Mouse (Mus musculus) c-Kit-positive CD71-negative TER-119-negative erythroid progenitor cells, embryonic 14.5 days (primary cell): ENCODE results near the gene Epn1.
A peak's percentile ranks its signal among the peaks of the same experiment; 100 is the strongest.
"Not testable (repeated sequence)": the region's sequence is repeated elsewhere in the genome, so short reads cannot be mapped to it uniquely, and the experiment has no call there.

ENCODE experiments used
- DNase-seq: peaks from one replicate; pipeline ENCODE4 v3.0.0-alpha.2; 2013; ENCODE audit warnings: low read depth

Epn1 gene

DNA sequence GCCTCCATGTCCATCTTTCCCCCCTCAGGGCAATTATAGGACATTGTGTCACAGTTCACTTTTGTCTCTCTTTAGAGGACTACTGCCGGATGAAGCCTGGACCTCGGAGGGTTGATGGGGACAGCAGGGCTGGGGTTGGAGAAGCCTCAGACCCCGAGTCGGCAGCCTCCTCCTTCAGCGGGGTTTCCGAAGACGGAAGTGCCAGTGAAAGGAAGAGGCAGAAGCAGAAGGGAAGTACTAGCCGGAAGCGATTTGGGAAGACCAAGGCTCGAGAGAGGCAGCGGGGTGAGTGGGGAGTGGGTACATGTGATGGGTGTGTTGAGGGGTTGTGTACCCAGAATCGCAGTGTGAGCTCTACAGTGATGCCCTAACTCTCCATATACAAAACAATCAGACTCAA is 20.6 kb upstream of the Epn1 start:
- no peak for DNase-seq

DNA sequence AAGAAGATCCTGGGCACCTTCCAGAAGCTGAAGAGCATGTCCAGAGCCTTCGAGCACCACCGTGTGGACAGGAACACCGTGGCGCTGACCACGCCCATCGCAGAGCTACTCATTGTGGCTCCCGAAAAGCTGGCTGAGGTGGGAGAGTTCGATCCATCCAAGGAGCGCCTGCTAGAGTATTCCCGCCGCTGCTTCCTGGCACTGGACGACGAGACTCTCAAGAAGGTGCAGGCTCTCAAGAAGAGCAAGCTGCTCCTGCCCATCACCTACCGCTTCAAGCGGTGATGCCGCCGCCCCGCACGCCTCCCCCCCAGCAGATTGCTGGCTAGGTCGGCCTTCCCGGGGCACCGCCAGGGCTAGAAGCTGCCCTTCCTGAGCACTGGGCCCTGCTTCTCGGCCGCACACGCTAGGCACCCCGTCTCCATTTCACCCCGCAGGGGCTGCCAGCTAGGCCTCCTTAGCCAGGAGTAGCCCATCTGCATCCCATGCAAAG is 19.8 kb upstream of the Epn1 start:
- DNase-seq: peak; percentile 61

DNA sequence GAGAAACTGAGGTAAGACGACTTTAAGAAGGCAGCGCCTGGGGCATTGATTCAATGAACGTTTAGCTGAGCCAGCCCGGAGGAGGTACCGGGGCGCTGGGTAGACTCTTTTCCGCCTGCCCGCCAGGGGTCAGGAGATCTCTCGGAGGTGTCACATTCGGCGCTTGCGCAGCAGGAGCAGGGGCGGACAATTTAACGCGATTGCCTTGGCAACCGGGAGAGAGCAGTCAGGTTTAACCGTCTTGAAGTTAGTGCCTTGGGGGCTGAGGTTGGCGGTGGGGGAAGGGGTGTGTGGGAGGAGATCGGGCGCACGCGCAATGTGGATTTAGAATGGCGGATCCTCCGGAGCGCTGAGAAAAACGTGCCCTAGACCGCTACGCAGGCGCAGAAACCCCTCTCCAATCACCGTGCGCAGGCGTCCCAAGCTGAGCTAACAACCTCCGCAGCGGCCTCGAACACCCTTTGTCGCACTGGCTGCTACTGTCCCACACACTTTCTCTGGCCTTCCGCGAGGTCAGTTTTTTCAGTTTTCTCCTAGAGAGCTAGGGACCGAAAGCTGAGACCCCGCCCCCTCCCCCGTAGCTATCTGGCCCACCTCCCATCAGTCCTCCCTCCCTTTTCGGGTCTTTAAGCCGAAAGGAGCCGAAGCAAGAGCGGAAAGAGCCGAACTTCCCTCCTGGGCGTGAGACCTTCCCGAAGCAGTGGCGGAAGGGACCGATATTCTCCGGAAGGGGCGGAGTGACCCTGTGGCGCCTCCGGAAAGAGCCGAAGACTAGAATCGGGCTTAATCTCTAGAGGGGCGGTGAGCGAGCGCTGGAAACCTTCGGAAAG is 18.9 kb upstream of the Epn1 start:
- DNase-seq: peak; percentile 95

DNA sequence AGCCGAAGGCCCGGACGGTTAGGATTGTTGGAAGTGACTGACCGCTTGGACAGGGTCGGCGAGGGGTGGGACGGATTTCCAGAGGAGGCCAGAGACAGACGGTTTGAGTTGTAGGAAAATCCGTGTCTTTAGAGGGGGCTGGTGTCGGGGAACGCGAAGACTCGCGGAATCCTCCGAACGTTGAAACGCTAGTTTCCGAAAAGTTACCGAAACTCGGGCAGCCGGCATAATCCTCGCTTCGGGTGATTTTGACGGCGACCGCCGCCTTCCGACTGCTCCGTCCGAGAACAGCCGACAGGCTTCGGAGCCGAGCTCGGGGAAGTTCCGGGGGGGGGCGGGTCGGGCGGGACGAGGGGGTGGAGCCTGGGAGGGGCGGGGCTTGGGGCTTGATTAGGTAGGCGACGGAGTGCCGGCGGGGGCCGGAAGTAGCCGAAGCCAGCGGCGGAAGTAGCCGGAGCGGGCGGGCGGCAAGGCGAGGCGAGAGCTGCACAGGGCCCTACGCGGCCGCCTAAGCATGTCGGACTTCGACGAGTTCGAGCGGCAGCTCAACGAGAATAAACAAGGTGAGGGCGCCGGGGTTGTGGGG is 18.2 kb upstream of the Epn1 start, which contains the start of gene U2af2:
Gene U2af2, plus strand, starts transcription at position 370 of the 586 bp plus-strand sequence.
- peak; percentile 62 for DNase-seq

DNA sequence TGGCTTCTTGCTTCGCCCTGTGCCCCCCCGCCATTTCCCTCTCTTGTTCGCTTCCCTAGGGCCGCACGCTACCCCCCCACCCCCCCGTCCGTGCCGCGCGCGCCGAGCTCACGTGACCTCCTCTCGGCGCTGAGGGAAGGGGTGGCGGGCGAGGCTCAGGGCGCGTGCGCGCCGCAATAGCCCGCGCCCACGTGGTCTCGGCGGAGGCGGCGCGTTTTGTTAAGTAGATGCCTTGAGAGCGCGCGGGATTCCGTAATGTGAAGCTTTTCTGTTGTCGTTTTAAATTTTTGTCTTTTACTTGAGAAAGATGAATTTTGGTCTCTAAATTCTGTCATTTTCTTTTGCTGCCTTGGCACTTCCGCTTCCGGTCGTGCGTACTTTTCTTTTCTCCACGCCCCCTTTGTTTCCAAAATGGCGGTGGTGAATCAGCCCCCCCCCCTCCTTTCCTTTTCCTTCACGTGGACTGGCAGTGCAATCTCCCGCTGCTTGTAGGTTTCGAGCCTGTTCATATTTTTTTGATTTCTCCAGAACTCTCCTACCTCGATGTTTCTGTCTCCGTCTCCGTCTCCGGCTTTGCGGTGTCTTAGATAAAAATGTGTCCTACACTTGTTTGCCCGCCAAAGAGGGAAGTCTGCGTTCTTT is 17.6 kb upstream of the Epn1 start:
- peak; percentile 81 for DNase-seq

DNA sequence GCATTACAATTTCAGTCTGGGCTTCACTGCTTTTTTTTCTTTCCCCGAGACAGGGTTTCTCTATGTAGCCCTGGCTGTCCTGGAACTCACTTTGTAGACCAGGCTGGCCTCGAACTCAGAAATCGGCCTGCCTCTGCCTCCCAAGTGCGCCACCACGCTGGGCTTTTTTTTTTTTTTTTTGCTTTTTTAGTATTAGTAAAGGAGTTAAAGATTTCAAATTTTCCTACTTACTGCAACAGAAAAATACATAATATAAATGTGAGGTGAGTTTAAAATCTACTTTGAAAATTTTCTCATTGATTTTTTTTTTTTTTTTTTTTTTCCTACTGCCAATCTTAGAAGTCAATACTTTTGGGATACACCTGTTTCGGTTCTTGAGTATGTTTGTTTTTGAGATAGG is 15.1 kb upstream of the Epn1 start:
- DNase-seq: no peak

DNA sequence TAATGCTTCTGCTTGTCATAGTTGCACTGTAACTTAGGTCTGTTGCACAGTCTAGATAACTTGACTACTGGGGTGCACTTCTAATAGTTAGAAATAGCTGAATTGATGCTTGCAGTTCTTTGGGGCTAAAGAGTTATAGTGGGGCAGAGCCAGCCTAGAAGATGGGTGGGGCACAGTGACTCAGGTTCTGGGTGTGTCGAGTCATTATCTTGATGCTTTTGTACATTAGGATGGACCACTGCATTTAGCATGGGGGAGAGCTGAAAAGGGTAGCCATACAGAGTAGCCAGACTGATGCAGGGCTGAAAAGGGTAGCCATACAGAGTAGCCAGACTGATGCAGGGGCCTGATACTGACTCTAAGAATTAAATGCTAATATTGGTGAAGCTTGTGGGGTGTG is 6.4 kb upstream of the Epn1 start:
- DNase-seq: no peak

DNA sequence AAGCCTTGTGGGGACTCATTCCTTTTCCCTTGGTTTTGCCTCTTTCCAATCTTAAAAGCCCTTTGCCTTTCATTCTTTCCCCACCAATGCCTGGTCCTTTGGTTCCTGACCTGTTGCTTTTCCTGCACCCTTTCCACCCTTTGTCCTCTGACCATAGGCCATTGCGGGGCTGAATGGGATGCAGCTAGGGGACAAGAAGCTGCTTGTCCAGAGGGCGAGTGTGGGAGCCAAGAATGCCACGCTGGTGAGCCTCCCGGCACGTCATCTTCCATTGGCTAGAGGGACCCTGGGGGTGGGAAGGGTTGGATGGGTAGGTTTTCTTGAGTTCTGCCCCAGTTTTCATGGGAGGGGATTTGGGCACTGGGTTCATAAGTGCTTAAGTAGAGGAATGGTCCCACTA is 5.1 kb upstream of the Epn1 start:
- DNase-seq: no peak

DNA sequence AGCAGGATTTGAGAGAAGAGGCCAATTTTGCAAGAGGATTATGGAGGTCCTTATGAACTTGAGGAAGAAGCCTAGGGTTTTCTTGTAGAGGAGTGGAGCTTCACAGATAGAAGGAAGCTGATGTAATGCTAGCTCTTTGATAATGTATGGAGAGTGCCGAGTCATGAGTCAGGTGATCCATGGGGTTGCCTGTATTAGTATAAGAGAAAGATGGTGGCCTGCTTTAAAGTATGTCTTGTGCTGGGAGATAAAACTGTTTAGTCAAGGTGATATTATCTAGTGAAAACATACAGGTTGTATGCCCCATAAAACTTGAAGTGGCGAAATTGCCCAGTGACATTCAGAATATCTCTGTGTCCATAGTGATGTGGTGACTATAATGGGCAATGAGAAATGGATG is 3.1 kb upstream of the Epn1 start:
- no peak for DNase-seq

DNA sequence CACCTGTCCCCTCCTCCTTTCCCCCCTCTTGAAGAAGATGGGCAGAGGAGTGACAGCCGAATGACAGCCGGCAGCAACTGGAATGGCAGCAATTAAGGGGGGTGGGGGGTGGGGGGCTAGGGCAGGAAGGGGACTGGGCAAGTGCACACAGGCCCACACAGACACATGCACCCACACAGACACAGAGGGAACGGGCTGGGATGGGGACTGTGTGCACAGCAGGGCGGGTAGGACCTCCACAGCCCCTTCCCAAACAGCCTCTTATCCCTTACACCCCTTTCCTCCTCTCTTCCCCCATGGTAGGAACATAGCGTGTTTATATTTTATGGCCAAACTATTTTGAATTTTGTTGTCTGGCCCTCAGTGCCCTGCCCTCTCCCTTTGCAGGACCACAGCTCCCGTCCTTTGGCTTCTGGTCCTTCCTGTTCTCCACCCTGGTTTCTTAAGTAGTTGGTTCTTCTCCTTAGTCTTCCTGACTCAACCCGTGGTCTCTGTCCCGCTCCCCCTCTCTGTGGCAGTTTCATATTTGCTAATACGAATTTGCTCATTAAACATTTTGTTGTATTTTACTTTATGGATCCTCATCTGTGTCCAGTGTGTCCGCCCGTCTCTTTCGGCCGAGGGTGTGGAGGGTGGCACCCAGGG is 548 bp upstream of the Epn1 start:
- not testable (repeated sequence) for DNase-seq

DNA sequence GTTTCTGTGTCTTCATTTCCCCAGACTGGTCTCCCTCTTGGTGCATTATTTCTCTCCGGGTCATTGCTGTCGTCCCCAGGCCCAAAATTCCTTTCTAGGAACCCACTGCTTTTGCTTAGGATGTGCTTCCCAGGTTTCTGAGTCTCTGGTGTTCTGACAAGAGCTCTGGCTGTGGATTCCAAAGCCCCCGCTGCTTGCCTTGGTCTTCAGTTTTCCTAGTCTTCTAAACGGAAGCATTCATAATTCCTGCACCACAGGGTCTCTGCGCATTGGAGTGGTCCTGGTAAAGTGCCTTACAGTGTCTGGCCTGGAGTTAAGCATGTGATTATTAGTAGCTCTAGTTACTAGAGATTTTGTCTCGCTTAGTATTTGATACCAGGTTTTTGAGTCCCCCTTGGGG is 780 bp downstream of the Epn1 start:
- DNase-seq: no peak

DNA sequence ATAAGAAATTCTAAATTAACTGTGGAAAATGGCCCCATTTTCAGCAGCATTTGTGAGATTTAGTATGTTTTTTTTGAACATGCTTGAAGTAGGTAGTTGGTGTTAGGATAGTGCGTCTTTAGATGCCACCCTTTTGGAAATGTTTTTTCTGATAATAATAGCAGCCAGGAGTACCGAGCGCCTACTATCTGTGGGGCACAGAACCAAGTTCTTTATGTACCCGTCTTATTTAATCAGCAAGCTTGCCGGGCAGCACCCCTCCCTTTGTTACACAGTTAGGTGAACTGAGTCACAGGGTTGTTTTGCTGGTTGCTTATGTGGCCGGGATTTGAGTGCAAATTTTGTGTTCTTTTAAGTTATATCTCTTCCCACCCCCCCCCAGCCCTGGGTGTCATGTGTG is 1.2 kb downstream of the Epn1 start:
- DNase-seq: no peak

DNA sequence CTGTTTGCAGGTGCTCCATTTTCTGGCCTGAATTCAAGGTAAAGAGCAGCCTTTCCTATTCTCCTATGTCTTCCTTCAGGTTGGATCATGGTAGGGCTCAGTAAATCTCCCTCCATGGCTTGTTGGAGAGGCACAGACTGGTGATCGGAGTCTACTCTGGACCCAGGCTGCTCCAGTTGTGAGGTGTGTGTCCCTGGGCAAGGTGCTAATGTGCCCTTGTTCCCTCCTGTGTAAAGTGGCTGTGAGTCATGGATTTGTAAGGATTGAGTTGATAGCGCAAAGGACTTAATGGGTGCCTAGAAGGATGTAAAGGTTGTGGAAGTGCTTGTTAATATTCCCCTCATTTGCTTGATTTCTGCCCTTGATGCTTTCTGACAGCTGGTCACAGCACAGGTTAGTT is 1.9 kb downstream of the Epn1 start:
- no peak for DNase-seq

DNA sequence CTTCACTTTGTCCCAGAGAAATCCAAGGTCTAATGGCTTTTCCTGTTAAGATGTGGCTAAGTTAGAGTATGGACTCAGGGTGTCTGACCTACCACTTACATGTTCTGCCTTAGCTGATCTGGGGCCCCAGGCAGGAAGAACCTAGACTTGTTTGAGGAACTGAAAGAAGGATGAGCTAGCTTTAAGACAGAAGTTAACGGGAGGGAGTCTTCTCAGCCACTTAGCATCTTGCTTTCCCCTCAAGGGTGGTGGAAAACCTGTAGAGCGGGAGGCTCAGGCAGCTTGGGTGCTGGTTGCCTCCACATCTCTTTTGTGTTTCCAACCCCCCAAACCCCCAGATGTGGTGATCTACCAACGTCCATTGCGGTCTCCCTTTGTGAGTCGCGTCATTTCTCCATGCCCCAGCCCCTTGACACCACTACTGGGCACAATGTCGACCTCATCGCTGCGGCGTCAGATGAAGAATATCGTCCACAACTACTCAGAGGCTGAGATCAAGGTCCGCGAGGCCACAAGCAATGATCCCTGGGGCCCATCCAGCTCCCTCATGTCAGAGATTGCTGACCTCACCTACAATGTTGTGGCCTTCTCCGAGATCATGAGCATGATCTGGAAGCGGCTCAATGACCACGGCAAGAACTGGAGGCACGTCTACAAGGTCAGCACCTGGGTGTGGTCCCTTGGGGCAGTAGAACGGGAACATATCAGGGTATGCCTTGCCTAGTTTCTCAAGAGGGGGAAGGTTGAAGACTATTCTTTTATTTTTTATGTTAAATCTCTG is 3.5 kb downstream of the Epn1 start:
- no peak for DNase-seq

DNA sequence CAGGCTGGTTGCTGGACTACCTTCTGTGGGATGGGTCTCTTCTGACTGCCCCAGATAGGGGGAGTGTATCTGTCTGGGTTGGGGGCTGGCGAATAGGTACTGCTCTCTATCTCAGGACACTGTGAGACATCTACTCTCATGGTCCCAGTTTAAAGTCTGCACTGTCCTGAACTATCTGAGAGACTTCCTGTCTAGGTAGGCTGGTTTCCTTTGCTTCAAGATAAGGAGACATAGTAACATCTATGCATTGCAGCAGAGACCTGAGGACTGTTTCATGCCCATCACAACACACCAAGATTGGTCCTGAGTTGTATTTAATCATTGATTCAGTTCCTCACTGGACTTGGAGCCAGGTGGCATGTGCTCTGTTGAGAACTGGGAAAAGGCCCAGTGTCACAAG is 5.5 kb downstream of the Epn1 start:
- DNase-seq: no peak

DNA sequence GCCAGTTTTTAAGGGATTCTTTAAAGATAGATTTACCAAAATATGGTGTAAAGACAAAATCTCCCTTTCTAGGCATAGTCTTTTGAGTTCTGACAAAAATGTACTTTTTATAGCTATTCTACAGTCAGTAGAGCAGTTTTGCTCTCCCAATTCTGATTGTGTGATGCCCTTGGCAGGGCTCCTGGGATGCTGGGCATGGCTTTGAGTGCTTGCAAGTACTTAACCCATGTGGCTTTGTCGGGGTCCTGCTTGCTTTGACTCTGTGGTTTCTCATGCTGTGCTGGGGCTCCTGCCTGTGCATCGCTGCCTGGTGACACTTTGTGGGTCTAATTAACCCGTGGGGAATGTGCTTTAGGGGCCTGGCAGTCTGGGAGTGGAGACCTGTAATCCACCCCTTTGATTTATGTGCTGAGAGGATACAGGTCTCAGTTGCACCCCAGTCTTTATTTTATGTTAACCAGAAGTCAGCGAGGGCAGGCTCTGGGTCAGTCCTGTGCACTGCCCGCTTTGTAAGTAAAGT is 6.9 kb downstream of the Epn1 start:
- no peak for DNase-seq

DNA sequence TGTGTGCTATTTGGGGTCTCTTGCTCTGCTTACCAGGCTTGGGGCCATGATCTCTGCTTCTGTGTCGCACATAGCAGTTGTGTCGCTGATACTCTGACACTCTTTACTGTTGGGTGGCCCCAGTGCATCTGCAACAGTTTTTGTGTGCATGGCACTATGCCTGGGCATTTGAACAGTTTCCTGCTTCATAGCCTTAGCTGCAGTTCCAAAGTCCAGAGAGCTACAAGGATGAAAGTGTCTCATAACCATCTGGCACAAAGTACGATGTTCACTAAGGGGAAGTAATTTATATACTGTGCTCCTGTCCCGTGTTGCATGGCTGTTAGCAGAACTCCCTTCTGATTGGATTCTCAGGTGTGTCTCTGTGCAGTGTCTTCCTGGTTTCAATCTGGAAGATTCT is 7.9 kb downstream of the Epn1 start:
- no peak for DNase-seq

DNA sequence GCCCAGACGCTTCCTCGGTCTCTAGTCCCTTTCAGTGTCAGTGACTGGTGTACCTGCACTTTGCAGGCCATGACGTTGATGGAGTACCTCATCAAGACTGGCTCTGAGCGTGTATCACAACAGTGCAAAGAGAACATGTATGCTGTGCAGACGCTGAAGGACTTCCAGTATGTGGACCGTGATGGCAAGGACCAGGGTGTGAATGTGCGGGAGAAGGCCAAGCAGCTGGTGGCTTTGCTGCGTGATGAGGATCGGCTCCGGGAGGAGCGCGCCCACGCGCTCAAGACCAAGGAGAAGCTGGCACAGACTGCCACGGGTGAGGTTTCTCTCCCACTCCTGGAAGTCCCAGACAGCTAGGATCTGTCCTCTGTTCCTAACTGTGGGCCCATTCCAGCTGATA is 9.8 kb downstream of the Epn1 start:
- no peak for DNase-seq

DNA sequence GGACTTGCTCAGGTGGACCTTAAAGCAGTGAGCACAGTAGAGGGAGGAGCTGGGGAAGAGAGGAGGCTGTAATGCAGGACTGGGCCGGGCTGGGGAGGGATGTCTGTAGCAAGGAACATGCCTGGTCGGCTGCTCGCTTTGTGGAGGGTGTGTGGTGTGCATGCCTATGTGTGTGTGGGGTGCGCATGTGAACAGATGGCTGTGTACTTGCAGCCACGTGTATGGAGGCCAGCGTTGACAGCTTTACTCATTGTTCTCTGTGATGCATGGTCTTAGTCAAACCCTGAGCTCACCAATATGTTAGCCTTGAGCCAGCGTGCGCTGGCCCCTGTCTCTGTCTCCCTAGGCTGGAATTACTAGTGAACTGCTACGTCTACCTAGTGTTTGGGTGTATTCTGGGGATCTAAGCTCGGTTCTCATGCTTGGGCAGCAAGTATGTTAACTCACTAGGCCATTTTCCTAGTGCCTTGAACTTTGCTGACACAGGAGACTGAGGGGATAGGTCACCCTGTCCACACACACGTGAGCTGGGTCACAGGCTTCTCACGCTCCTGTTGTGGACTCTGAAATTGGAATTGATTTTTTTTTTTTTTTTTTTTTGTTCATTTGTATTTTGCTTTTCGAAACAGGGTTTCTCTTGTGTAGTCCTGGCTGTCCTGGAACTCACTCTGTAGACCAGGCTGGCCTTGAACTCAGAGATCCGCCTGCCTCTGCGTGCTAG is 11.1 kb downstream of the Epn1 start:
- no peak for DNase-seq

DNA sequence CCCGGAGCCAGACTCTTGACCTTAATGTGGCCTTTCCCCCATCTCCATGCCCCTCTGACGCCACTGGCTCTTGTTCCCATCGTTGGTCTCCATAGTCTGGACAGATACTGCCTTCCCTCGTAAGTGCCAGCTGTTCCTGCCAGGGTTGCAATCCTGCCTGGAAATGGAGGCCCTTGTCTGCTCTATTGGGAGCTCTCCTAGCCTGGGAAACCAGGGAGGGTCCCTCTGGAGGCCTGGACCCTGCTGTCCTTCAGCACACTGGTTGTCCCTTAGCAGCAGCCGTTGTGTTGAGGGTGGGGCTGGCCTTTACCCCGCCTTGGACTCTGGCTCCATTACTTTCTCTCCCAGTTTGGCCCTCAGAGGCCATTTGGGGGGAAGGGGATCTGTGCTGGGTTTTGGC is 12.3 kb downstream of the Epn1 start:
- no peak for DNase-seq
